Mouse (Mus musculus) hindbrain, embryonic 10.5 days (tissue): ENCODE data around the gene Tut7. TPM values are rescaled to one million over a fixed set of nuclear protein-coding genes. Genes with fewer than 3 reads are reported as not detected.

Experiments used
- DNase-seq: peaks from one replicate; pipeline ENCODE4 v3.0.0-alpha.2; 2017; ENCODE audit warnings: low spot score
- H3K27ac ChIP-seq: fragments of 300-500 bp; sonication (generic); 2 replicates; pipeline ENCODE4 v1.5.1; 2016; ENCODE audit warnings: mild to moderate bottlenecking, moderate library complexity
- H3K27me3 ChIP-seq: fragments of 300-500 bp; sonication (generic); 2 replicates; pipeline ENCODE4 v1.6.1; 2016; ENCODE audit warnings: mild to moderate bottlenecking; ENCODE audit not compliant: poor library complexity, insufficient read depth, severe bottlenecking
- H3K36me3 ChIP-seq: fragments of 300-500 bp; sonication (generic); 2 replicates; pipeline ENCODE4 v1.6.1; 2016; ENCODE audit warnings: mild to moderate bottlenecking, moderate library complexity
- H3K4me1 ChIP-seq: fragments of 300-500 bp; sonication (generic); replicated peaks from 2 replicates; pipeline ENCODE4 v1.6.1; 2016; ENCODE audit warnings: mild to moderate bottlenecking
- H3K4me3 ChIP-seq: fragments of 300-500 bp; sonication (generic); 2 replicates; pipeline ENCODE4 v1.5.1; 2016; ENCODE audit warnings: mild to moderate bottlenecking, moderate library complexity
- H3K9me3 ChIP-seq: fragments of 300-500 bp; sonication (generic); 2 replicates; pipeline ENCODE4 v1.6.1; 2016; ENCODE audit warnings: mild to moderate bottlenecking, moderate library complexity
- WGBS: fragments of 180-500 bp; shearing (Covaris S2); methylation state at CpG from one replicate; pipeline ENCODE4 v1.1.7; 2016; 5-methylcytosine and 5-hydroxymethylcytosine counted together
- polyA plus RNA-seq: library from polyadenylated mRNA; unstranded; fragments of >200 nt; fragmentation: Nextera tagmentation; extraction: Ambion mirVana; gene quantifications from 2 replicates; pipeline ENCODE4 v1.2.1, GENCODE M21; 2016

The Tut7 gene
- 35.4 and 40.2 TPM in 2 replicates for polyA plus RNA-seq

GRCm38 (mm10) chr13:59822507-59823462 lies at the start of gene Tut7:
Gene Tut7, minus strand, starts transcription at chr13:59823147.
- peak within 1 kb of the TSS; percentile 97 for H3K4me3 ChIP-seq
- no peaks in the 10 kb centered on the region for H3K9me3 ChIP-seq
- under 1% methylated on average over 100 of the region's 100 CpGs for WGBS
- peak; percentile 95 for DNase-seq
- H3K27ac ChIP-seq: peak within 1 kb of the TSS; percentile 95
- peaks cover 43% of the 10 kb centered on the region for H3K4me1 ChIP-seq
- no peaks in the 10 kb centered on the region for H3K27me3 ChIP-seq
- peaks cover 22% of the 10 kb centered on the region for H3K36me3 ChIP-seq

- DNase-seq: no peak
Observed at GRCm38 (mm10) chr13:59872446-59872845, 49.5 kb upstream of the Tut7 start.

GRCm38 (mm10) chr13:59870004-59870403 lies 47.1 kb upstream of the Tut7 start:
- H3K4me3 ChIP-seq: no peak overlapping the region
- H3K4me1 ChIP-seq: peaks cover 17% of the 10 kb centered on the region
- no peaks in the 10 kb centered on the region for H3K36me3 ChIP-seq
- 87% methylated on average over 5 of the region's 5 CpGs for WGBS
- no peak overlapping the region for H3K27ac ChIP-seq
- no peak for DNase-seq
- H3K27me3 ChIP-seq: no peaks in the 10 kb centered on the region
- 0 out of 2 replicates have a peak, but pooled peaks cover 2% of the 10 kb centered on the region for H3K9me3 ChIP-seq

More at GRCm38 (mm10) chr13:59872446-59872845, 49.5 kb upstream of the Tut7 start:
- Histone ChIP-seq H3K9me3 (no peaks in the 10 kb centered on the region), H3K36me3 (no peaks in the 10 kb centered on the region), H3K4me1 (peaks cover 25% of the 10 kb centered on the region), H3K27me3 (no peaks in the 10 kb centered on the region), H3K27ac (no peak overlapping the region), H3K4me3 (no peak overlapping the region)
- WGBS: 56% methylated on average over 7 of the region's 7 CpGs

- H3K27me3 ChIP-seq: no peaks in the 10 kb centered on the region
- no peak overlapping the region for H3K27ac ChIP-seq
- H3K36me3 ChIP-seq: no peaks in the 10 kb centered on the region
- no peak overlapping the region for H3K4me3 ChIP-seq
- 0 out of 2 replicates have a peak, but pooled peaks cover 2% of the 10 kb centered on the region for H3K9me3 ChIP-seq
- WGBS: 84% methylated on average over 9 of the region's 9 CpGs
- DNase-seq: no peak
- H3K4me1 ChIP-seq: peaks cover 4% of the 10 kb centered on the region; the same call in 1 of the 2 replicates
Observed at GRCm38 (mm10) chr13:59868011-59868649, 45.2 kb upstream of the Tut7 start.

GRCm38 (mm10) chr13:59867103-59867502 lies 44.2 kb upstream of the Tut7 start:
- Histone ChIP-seq H3K27ac (no peak overlapping the region), H3K4me3 (no peak overlapping the region), H3K36me3 (no peaks in the 10 kb centered on the region), H3K9me3 (0 out of 2 replicates have a peak, but pooled peaks cover 2% of the 10 kb centered on the region), H3K4me1 (no peaks in the 10 kb centered on the region), H3K27me3 (no peaks in the 10 kb centered on the region)
- DNase-seq: no peak
- WGBS: 83% methylated on average over 7 of the region's 7 CpGs

GRCm38 (mm10) chr13:59859515-59859914 lies 36.6 kb upstream of the Tut7 start:
- H3K36me3 ChIP-seq: no peaks in the 10 kb centered on the region
- DNase-seq: no peak
- H3K9me3 ChIP-seq: no peaks in the 10 kb centered on the region
- 81% methylated on average over 7 of the region's 7 CpGs for WGBS
- H3K27ac ChIP-seq: no peak overlapping the region
- no peak overlapping the region for H3K4me3 ChIP-seq
- no peaks in the 10 kb centered on the region for H3K4me1 ChIP-seq
- peaks cover 6% of the 10 kb centered on the region; the same call in 1 of the 2 replicates for H3K27me3 ChIP-seq

GRCm38 (mm10) chr13:59856286-59857070 lies 33.5 kb upstream of the Tut7 start:
- H3K27me3 ChIP-seq: peaks cover 6% of the 10 kb centered on the region; the same call in 1 of the 2 replicates
- peak; percentile 68 for DNase-seq
- H3K4me1 ChIP-seq: no peaks in the 10 kb centered on the region
- H3K9me3 ChIP-seq: no peaks in the 10 kb centered on the region
- no peak overlapping the region for H3K27ac ChIP-seq
- no peak overlapping the region for H3K4me3 ChIP-seq
- WGBS: 57% methylated on average over 20 of the region's 20 CpGs
- H3K36me3 ChIP-seq: no peaks in the 10 kb centered on the region

GRCm38 (mm10) chr13:59853471-59853870 lies 30.5 kb upstream of the Tut7 start:
- Histone ChIP-seq H3K4me3 (no peak overlapping the region), H3K27ac (no peak overlapping the region), H3K9me3 (no peaks in the 10 kb centered on the region), H3K4me1 (no peaks in the 10 kb centered on the region), H3K36me3 (no peaks in the 10 kb centered on the region), H3K27me3 (peaks cover 6% of the 10 kb centered on the region; the same call in 1 of the 2 replicates)
- no peak for DNase-seq
- WGBS: 83% methylated on average over 9 of the region's 9 CpGs

GRCm38 (mm10) chr13:59850373-59850772 lies 27.4 kb upstream of the Tut7 start:
- Histone ChIP-seq H3K27ac (no peak overlapping the region), H3K9me3 (no peaks in the 10 kb centered on the region), H3K27me3 (peaks cover 3% of the 10 kb centered on the region; the same call in 1 of the 2 replicates), H3K4me1 (no peaks in the 10 kb centered on the region), H3K36me3 (no peaks in the 10 kb centered on the region), H3K4me3 (no peak overlapping the region)
- DNase-seq: no peak
- 85% methylated on average over 10 of the region's 10 CpGs for WGBS

- Histone ChIP-seq H3K27ac (no peak overlapping the region), H3K4me1 (no peaks in the 10 kb centered on the region), H3K9me3 (no peaks in the 10 kb centered on the region), H3K27me3 (no peaks in the 10 kb centered on the region), H3K4me3 (no peak overlapping the region), H3K36me3 (no peaks in the 10 kb centered on the region)
- DNase-seq: no peak
- 89% methylated on average over 5 of the region's 5 CpGs for WGBS
Observed at GRCm38 (mm10) chr13:59844661-59845060, 21.7 kb upstream of the Tut7 start.

GRCm38 (mm10) chr13:59843976-59844375 lies 21.0 kb upstream of the Tut7 start:
- no peak overlapping the region for H3K27ac ChIP-seq
- no peaks in the 10 kb centered on the region for H3K9me3 ChIP-seq
- WGBS: 90% methylated on average over 5 of the region's 5 CpGs
- no peaks in the 10 kb centered on the region for H3K36me3 ChIP-seq
- H3K4me3 ChIP-seq: no peak overlapping the region
- no peak for DNase-seq
- no peaks in the 10 kb centered on the region for H3K27me3 ChIP-seq
- no peaks in the 10 kb centered on the region for H3K4me1 ChIP-seq
